Mouse (Mus musculus): ENCODE measurements around the gene Gm21885. TPM values are rescaled to one million over a fixed set of nuclear protein-coding genes. Genes with fewer than 3 reads are reported as not detected.

Gm21885 gene
- polyA plus RNA-seq, 1 experiment, result 4.1 TPM

- peaks cover 10% of the 10 kb centered on the region; the same call in 1 of the 2 replicates for H3K4me1 ChIP-seq (ENCODE audit: control insufficient read depth, insufficient read depth, insufficient read length, low read length)
- H3K27me3 ChIP-seq (ENCODE audit: control insufficient read depth, insufficient read depth, low read length), result no peaks in the 10 kb centered on the region
- no peak overlapping the region for H3K4me3 ChIP-seq (ENCODE audit: low read depth, low read length)
- TF ChIP-seq POLR2A (IDR thresholded peaks at IDR 0.05; ENCODE audit: low read depth, low read length), result no peak
- TF ChIP-seq CTCF (IDR thresholded peaks at IDR 0.05; ENCODE audit: extremely low read depth, insufficient read length, insufficient replicate concordance, low read depth, low read length), result no peak
- 48% methylated on average over 5 of the region's 5 CpGs for WGBS
- H3K27ac ChIP-seq (ENCODE audit: insufficient read depth, low read depth, low read length), result no peak overlapping the region
- peaks cover 3% of the 10 kb centered on the region; the same call in 1 of the 2 replicates for H3K36me3 ChIP-seq (ENCODE audit: control insufficient read depth, insufficient read depth, low read length)
Measured at GRCm38 (mm10) chr11:94318056-94318455, 36.4 kb downstream of the Gm21885 start.

GRCm38 (mm10) chr11:94320969-94321930, 39.6 kb downstream of the Gm21885 start:
- Histone ChIP-seq H3K4me3 (ENCODE audit: low read depth, low read length) (peak overlapping the region; percentile 99), H3K27ac (ENCODE audit: insufficient read depth, low read depth, low read length) (peak overlapping the region; percentile 79), H3K4me1 (ENCODE audit: control insufficient read depth, insufficient read depth, insufficient read length, low read length) (peaks cover 6% of the 10 kb centered on the region; the same call in 1 of the 2 replicates), H3K36me3 (ENCODE audit: control insufficient read depth, insufficient read depth, low read length) (0 out of 2 replicates have a peak, but pooled peaks cover 3% of the 10 kb centered on the region), H3K27me3 (ENCODE audit: control insufficient read depth, insufficient read depth, low read length) (no peaks in the 10 kb centered on the region)
- TF ChIP-seq POLR2A (IDR thresholded peaks at IDR 0.05; ENCODE audit: low read depth, low read length) (no peak), CTCF (IDR thresholded peaks at IDR 0.05; ENCODE audit: extremely low read depth, insufficient read length, insufficient replicate concordance, low read depth, low read length) (no peak)
- WGBS, result under 1% methylated on average over 67 of the region's 67 CpGs

DNA sequence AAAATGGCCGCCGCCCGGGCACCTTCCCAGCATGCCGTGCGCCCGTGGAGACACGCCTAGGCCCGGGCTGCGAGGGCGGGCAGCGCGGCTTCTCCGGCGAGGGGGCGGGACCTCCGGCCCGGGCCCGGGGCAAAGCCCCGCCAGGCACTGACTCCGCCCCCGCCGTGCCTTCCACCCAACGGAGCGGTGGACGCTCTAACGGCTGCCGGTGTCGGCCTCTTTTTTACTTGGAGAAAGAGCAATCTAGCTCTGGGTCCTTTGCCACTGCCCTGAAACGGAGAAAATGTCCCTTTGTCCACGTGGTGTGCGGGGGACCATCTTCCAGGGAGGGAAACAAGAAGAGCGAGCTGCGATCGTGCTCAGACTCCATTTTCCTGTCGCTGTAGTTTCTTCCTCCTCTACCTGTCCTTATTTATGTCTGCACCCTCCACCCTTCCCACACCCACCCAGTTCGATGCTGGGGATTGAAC, 40.3 kb downstream of the Gm21885 start, which contains the start of gene Luc7l3:
Luc7l3 (minus strand) TSS at position 58 of the 470 bp plus-strand sequence.
- Histone ChIP-seq H3K36me3 (ENCODE audit: control insufficient read depth, insufficient read depth, low read length) (0 out of 2 replicates have a peak, but pooled peaks cover 3% of the 10 kb centered on the region), H3K4me1 (ENCODE audit: control insufficient read depth, insufficient read depth, insufficient read length, low read length) (peaks cover 4% of the 10 kb centered on the region; the same call in 1 of the 2 replicates), H3K4me3 (ENCODE audit: low read depth, low read length) (peak within 1 kb of the TSS; percentile 99), H3K27ac (ENCODE audit: insufficient read depth, low read depth, low read length) (peak within 1 kb of the TSS; percentile 85), H3K27me3 (ENCODE audit: control insufficient read depth, insufficient read depth, low read length) (no peaks in the 10 kb centered on the region)
- under 1% methylated on average over 36 of the region's 36 CpGs for WGBS
- TF ChIP-seq POLR2A (IDR thresholded peaks at IDR 0.05; ENCODE audit: low read depth, low read length), result peak; percentile 86
- no peak for TF ChIP-seq CTCF (IDR thresholded peaks at IDR 0.05; ENCODE audit: extremely low read depth, insufficient read length, insufficient replicate concordance, low read depth, low read length)

- no peaks in the 10 kb centered on the region for H3K27me3 ChIP-seq (ENCODE audit: control insufficient read depth, insufficient read depth, low read length)
- no peak overlapping the region for H3K4me3 ChIP-seq (ENCODE audit: low read depth, low read length)
- no peak overlapping the region for H3K27ac ChIP-seq (ENCODE audit: insufficient read depth, low read depth, low read length)
- 27% methylated on average over 5 of the region's 5 CpGs for WGBS
- TF ChIP-seq POLR2A (IDR thresholded peaks at IDR 0.05; ENCODE audit: low read depth, low read length), result no peak
- TF ChIP-seq CTCF (IDR thresholded peaks at IDR 0.05; ENCODE audit: extremely low read depth, insufficient read length, insufficient replicate concordance, low read depth, low read length), result no peak
- H3K36me3 ChIP-seq (ENCODE audit: control insufficient read depth, insufficient read depth, low read length), result 0 out of 2 replicates have a peak, but pooled peaks cover 2% of the 10 kb centered on the region
- peaks cover 4% of the 10 kb centered on the region; the same call in 1 of the 2 replicates for H3K4me1 ChIP-seq (ENCODE audit: control insufficient read depth, insufficient read depth, insufficient read length, low read length)
Measured at GRCm38 (mm10) chr11:94322636-94323035, 41.0 kb downstream of the Gm21885 start.

GRCm38 (mm10) chr11:94323271-94323925, 41.7 kb downstream of the Gm21885 start:
- WGBS, result 85% methylated on average over 5 of the region's 5 CpGs
- Histone ChIP-seq H3K4me3 (ENCODE audit: low read depth, low read length) (no peak overlapping the region), H3K27ac (ENCODE audit: insufficient read depth, low read depth, low read length) (no peak overlapping the region), H3K27me3 (ENCODE audit: control insufficient read depth, insufficient read depth, low read length) (no peaks in the 10 kb centered on the region), H3K4me1 (ENCODE audit: control insufficient read depth, insufficient read depth, insufficient read length, low read length) (peaks cover 4% of the 10 kb centered on the region; the same call in 1 of the 2 replicates), H3K36me3 (ENCODE audit: control insufficient read depth, insufficient read depth, low read length) (0 out of 2 replicates have a peak, but pooled peaks cover 2% of the 10 kb centered on the region)
- TF ChIP-seq POLR2A (IDR thresholded peaks at IDR 0.05; ENCODE audit: low read depth, low read length) (no peak), CTCF (IDR thresholded peaks at IDR 0.05; ENCODE audit: extremely low read depth, insufficient read length, insufficient replicate concordance, low read depth, low read length) (no peak)

GRCm38 (mm10) chr11:94324618-94325017, 42.9 kb downstream of the Gm21885 start:
- no peaks in the 10 kb centered on the region for H3K36me3 ChIP-seq (ENCODE audit: control insufficient read depth, insufficient read depth, low read length)
- H3K27ac ChIP-seq (ENCODE audit: insufficient read depth, low read depth, low read length), result no peak overlapping the region
- WGBS, result 92% methylated on average over 5 of the region's 5 CpGs
- H3K4me1 ChIP-seq (ENCODE audit: control insufficient read depth, insufficient read depth, insufficient read length, low read length), result peaks cover 1% of the 10 kb centered on the region; the same call in 1 of the 2 replicates
- H3K27me3 ChIP-seq (ENCODE audit: control insufficient read depth, insufficient read depth, low read length), result no peaks in the 10 kb centered on the region
- TF ChIP-seq POLR2A (IDR thresholded peaks at IDR 0.05; ENCODE audit: low read depth, low read length), result no peak
- TF ChIP-seq CTCF (IDR thresholded peaks at IDR 0.05; ENCODE audit: extremely low read depth, insufficient read length, insufficient replicate concordance, low read depth, low read length), result no peak
- no peak overlapping the region for H3K4me3 ChIP-seq (ENCODE audit: low read depth, low read length)

Data from small intestine, adult 2 months (tissue).